Mouse (Mus musculus): ENCODE data around the gene Fmr1nb. TPM values are rescaled to one million over a fixed set of nuclear protein-coding genes. Genes with fewer than 3 reads are reported as not detected.
"Not testable (repeated sequence)": the region's sequence is repeated elsewhere in the genome, so short reads cannot be mapped to it uniquely, and the experiment has no call there.

Gene Fmr1nb
- 1 to 10 TPM; 1.1 to 2.3 TPM for total RNA-seq (2021)

GRCm38 (mm10) chrX:68761606-68762005, at the start of gene Fmr1nb:
TSS of gene Fmr1nb (plus strand) at chrX:68761839.
- no peak for DNase-seq (ENCODE audit: low spot score)

GRCm38 (mm10) chrX:68736902-68737301, 24.7 kb upstream of the Fmr1nb start:
- intact Hi-C loops (cut with DNase I), result no loop called here
- no peak for DNase-seq (ENCODE audit: low spot score)

More at GRCm38 (mm10) chrX:68761606-68762005, at the start of gene Fmr1nb:
- intact Hi-C loops (cut with DNase I), result no loop called here

- no peak for DNase-seq (ENCODE audit: low spot score)
- intact Hi-C loops (cut with DNase I), result no loop called here
Observed at GRCm38 (mm10) chrX:68740088-68740487, 21.6 kb upstream of the Fmr1nb start.

DNA sequence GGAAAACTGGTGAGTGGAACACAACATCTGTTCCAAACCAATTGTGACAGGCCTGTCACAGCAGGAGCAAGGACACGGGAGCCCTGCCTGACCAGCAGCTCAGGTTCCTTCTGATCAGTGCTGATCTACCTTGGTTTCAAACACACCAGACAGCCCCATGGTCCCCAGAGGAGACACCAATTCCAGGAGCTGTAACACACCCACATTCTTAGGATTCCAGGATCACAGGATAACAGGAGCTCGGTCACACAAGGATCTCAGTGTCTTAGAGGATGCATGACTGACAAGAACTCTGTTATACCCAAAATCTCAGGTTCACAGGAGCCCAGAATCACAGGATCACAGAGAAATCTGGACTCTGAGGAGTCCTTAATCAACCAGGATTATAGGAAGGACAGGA, 58.8 kb downstream of the Fmr1nb start:
- DNase-seq (ENCODE audit: low spot score); intact Hi-C loops (cut with DNase I): not testable (repeated sequence)

- DNase-seq (ENCODE audit: low spot score); intact Hi-C loops (cut with DNase I): not testable (repeated sequence)
Observed at GRCm38 (mm10) chrX:68821059-68821458, 59.4 kb downstream of the Fmr1nb start, which contains the start of gene Gm14698. TSS of gene Gm14698 (plus strand) at chrX:68821093.

DNA sequence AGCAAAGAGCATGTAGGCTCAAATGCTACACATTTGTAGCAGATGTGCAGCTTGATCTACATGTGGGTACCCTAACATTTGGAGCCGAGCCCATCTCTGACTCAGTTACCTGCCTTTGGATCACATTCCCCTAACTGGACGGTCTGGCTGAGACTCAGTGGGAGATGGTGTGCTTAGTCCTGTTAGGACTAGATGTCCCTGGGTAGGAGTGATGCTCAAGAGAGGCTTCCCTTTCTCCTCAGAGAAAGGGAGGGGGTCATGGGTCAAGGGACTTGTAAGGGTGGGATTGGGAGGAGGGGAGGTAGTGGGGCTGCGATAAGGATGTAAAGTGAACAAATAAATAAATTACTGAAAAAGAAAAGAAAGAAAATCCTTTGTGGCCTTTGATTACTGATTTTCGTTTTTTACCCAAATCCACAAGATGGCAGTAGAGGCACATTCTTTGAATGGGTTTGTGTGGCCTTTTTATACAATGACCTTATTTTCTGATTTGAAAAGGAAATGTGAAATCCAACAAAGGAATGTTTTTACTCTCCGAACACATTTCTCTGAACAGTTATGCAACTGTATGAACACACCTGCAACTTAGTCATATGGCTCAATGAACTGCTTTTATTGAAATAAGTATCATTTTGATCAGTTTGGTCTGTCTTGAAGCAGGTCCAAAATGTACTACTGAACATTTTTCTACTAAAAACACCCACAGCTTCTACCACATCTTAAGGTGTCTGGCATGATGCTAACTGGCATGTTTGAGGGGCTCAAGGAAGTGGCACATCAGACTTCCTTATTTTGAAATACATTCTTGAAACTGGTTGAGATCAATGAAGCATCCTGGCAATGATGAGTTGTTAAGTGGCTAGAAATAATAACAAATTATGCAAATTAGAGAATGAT, 78.2 kb downstream of the Fmr1nb start:
- no peak for DNase-seq (ENCODE audit: low spot score)
- intact Hi-C loops (cut with DNase I), result no loop called here

Other genes starting within 250 kb of the Fmr1nb start
- 10 to 100 TPM; 10.6 to 11.6 TPM for gene Fmr1, start 83.3 kb upstream of the Fmr1nb start, total RNA-seq (2021)
- gene Gm14698, start 59.3 kb downstream of the Fmr1nb start, total RNA-seq (2021), result 1 to 10 TPM; 1.3 to 2.1 TPM
- gene Gm6812, start 131.2 kb downstream of the Fmr1nb start, total RNA-seq (2021), result not detected

All from heart, postnatal 25 days (tissue).